8 mouse cellular contexts compared by ENCODE assay signal in the genomic region with DNA sequence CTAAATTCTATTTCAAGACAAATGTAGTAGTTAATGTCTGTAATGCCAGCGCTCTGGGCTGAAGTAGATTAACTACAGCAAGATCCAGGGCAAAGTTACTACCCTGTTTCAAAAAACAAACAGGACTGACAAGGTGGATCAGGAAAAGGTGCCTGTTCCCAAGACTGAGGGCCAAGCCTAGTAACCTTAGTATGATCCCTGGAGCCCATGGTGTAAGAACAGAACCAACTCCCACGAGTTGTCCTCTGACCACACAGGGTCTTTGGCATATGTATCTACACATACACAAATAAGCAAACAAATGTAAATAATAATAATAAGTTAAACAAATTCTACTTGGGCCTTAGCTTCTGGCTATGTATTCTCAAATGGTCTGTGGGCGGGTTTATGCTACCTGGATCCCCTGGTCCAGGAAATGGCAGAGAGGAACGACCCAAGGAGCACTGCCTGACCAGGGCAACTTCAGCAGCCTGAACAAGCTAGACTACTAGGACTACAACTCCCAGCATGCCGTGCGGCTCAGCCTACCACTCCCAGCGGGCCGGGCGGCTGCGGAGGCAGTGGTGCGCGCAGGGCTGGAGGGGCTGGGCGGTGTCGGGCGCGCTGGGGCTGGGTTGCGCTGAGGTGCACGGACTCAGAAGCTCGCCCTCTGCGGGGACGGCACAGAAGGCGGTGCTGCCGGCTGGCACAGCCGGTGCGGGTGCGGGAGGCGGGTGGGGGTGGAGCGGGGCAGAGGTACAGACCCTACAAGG. TPM values are rescaled to one million over a fixed set of nuclear protein-coding genes. Genes with fewer than 3 reads are reported as not detected.
DNase-seq lines count a peak whose midpoint lies in the region; ATAC-seq and TF ChIP-seq lines count a peak whose summit lies in the region.

A gene (plus strand): TSS at position 560 of the 752 bp plus-strand sequence.

- no peak within 1 kb of the TSS for H3K27ac ChIP-seq in MEL (ENCODE audit: control insufficient read depth, low read depth, low read length)
- H3K27ac ChIP-seq in cerebellum, adult 2 months (ENCODE audit: insufficient read depth, low read length) = peak within 1 kb of the TSS; percentile 73
- H3K27ac ChIP-seq in forebrain, postnatal 0 days (ENCODE audit: low read depth, low read length) = peak within 1 kb of the TSS; percentile 95
- peak within 1 kb of the TSS; percentile 37; the same call in 1 of the 2 replicates for H3K27ac ChIP-seq in lung, embryonic 16.5 days (ENCODE audit: low read length)

- peak within 1 kb of the TSS; percentile 68 to 70 for H3K4me3 ChIP-seq in MEL (ENCODE audit: control insufficient read depth in 1 of 2, insufficient read depth in 1 of 2, low read depth in 2 of 2, low read length in 2 of 2)
- H3K4me3 ChIP-seq in cerebellum, adult 2 months (replicated peaks; ENCODE audit: insufficient read depth, low read depth, low read length) = peak within 1 kb of the TSS; percentile 75
- H3K4me3 ChIP-seq in forebrain, postnatal 0 days (ENCODE audit: low read depth, low read length) = peak within 1 kb of the TSS; percentile 84
- peak within 1 kb of the TSS; percentile 72 for H3K4me3 ChIP-seq in lung, embryonic 16.5 days (ENCODE audit: low read length)

- TF ChIP-seq RAD21 in MEL (IDR thresholded peaks at IDR 0.05; ENCODE audit: low read depth, low read length) = no peak

- H3K4me2 ChIP-seq in forebrain, postnatal 0 days (ENCODE audit: low read depth) = peak within 1 kb of the TSS; percentile 54
- peak within 1 kb of the TSS; percentile 66 for H3K4me2 ChIP-seq in lung, embryonic 16.5 days (ENCODE audit: low read depth, low read length)

- H3K9ac ChIP-seq in MEL (ENCODE audit: control insufficient read depth, low read depth, low read length, poor library complexity, severe bottlenecking) = peak within 1 kb of the TSS; percentile 73
- H3K9ac ChIP-seq in forebrain, postnatal 0 days = peak within 1 kb of the TSS; percentile 86
- peak within 1 kb of the TSS; percentile 78 for H3K9ac ChIP-seq in lung, embryonic 16.5 days (ENCODE audit: low read length)

- WGBS in cerebellum, adult 2 months = 4% methylated on average over 27 of the region's 28 CpGs
- 5% methylated on average over 26 of the region's 28 CpGs for WGBS in forebrain, postnatal 0 days
- WGBS in lung, embryonic 16.5 days = 4% methylated on average over 27 of the region's 28 CpGs

- no peak for TF ChIP-seq EP300 in MEL (IDR thresholded peaks at IDR 0.05; ENCODE audit: low read depth in 1 of 2, low read length in 2 of 2)

- TF ChIP-seq POLR2A in MEL (IDR thresholded peaks at IDR 0.05; ENCODE audit: control insufficient read depth in 1 of 2, insufficient read depth in 1 of 2, low read depth in 1 of 2, low read length in 2 of 2, poor library complexity in 1 of 2) = peak; percentile 69 to 73; a peak in 2 of 4 replicates
- peak; percentile 89 for TF ChIP-seq POLR2A in cerebellum, adult 2 months (IDR thresholded peaks at IDR 0.05; ENCODE audit: borderline replicate concordance, insufficient read depth, low read length)

- H3K4me1 ChIP-seq in MEL (ENCODE audit: control insufficient read depth in 1 of 2, insufficient read depth in 2 of 2, low read length in 2 of 2) = peaks cover 3 to 7% of the 10 kb centered on the region in 2 experiments; a peak in 2 of 4 replicates
- no peaks in the 10 kb centered on the region; the same call in 1 of the 2 replicates for H3K4me1 ChIP-seq in cerebellum, adult 2 months (ENCODE audit: control insufficient read depth, insufficient read depth, low read length)
- H3K4me1 ChIP-seq in forebrain, postnatal 0 days (ENCODE audit: insufficient read depth) = peaks cover 9% of the 10 kb centered on the region; the same call in 1 of the 2 replicates
- peaks cover 8% of the 10 kb centered on the region for H3K4me1 ChIP-seq in lung, embryonic 16.5 days (replicated peaks; ENCODE audit: control insufficient read depth, insufficient read depth, low read length)

- TF ChIP-seq CTCF in MEL (IDR thresholded peaks at IDR 0.05 in 2 of 3, conservative IDR thresholded peaks at IDR 0.05 in 1 of 3; ENCODE audit: control insufficient read depth in 1 of 3, insufficient read depth in 1 of 3, low read depth in 2 of 3, low read length in 3 of 3, poor library complexity in 1 of 3, severe bottlenecking in 1 of 3) = no peak
- TF ChIP-seq CTCF in cerebellum, adult 2 months (IDR thresholded peaks at IDR 0.05; ENCODE audit: borderline replicate concordance, insufficient read depth, low read depth, low read length) = no peak
- TF ChIP-seq CTCF in forebrain, postnatal 0 days (IDR thresholded peaks at IDR 0.05; ENCODE audit: low read depth) = peak; percentile 22; the same call in 1 of the 2 replicates

- ATAC-seq in forebrain, postnatal 0 days = peak; percentile 99
- peak; percentile 99 for ATAC-seq in lung, embryonic 16.5 days (ENCODE audit: low read depth)

- H3K79me2 ChIP-seq in MEL (ENCODE audit: control insufficient read depth, insufficient read depth, low read length, poor library complexity) = 0 out of 2 replicates have a peak, but pooled peaks cover 1% of the 10 kb centered on the region

- peak; percentile 92 for DNase-seq in MEL (ENCODE audit: low read depth, low spot score)
- DNase-seq in cerebellum, adult 2 months = peak; percentile 96 to 97
- peak; percentile 93 for DNase-seq in forebrain, postnatal 0 days
- DNase-seq in heart, postnatal 4 days = peak; percentile 97
- DNase-seq in layer of hippocampus, adult 9-10 months (ENCODE audit: low spot score) = peak; percentile 92
- peak; percentile 90 for DNase-seq in ovary, postnatal 10 days (ENCODE audit: low spot score)
- peak; percentile 90 to 96 for DNase-seq in thymus, postnatal 10 days (ENCODE audit: low spot score in 2 of 2)

- no peaks in the 10 kb centered on the region; a peak in 1 of 4 replicates for H3K36me3 ChIP-seq in MEL (ENCODE audit: control insufficient read depth in 1 of 2, insufficient read depth in 2 of 2, low read length in 2 of 2)
- peaks cover 31% of the 10 kb centered on the region for H3K36me3 ChIP-seq in forebrain, postnatal 0 days (ENCODE audit: insufficient read depth)
- peaks cover 9% of the 10 kb centered on the region for H3K36me3 ChIP-seq in lung, embryonic 16.5 days (ENCODE audit: control insufficient read depth, insufficient read depth, low read length)

- no peaks in the 10 kb centered on the region for H3K9me3 ChIP-seq in MEL (replicated peaks; ENCODE audit: insufficient read depth, low read length)
- no peaks in the 10 kb centered on the region for H3K9me3 ChIP-seq in forebrain, postnatal 0 days (ENCODE audit: low read length)
- no peaks in the 10 kb centered on the region for H3K9me3 ChIP-seq in lung, embryonic 16.5 days (ENCODE audit: control insufficient read depth, low read length)

- H3K27me3 ChIP-seq in MEL (ENCODE audit: control insufficient read depth in 1 of 2, insufficient read depth in 2 of 2, low read length in 2 of 2) = no peaks in the 10 kb centered on the region
- no peaks in the 10 kb centered on the region for H3K27me3 ChIP-seq in cerebellum, adult 2 months (ENCODE audit: control insufficient read depth, insufficient read depth, low read length)
- H3K27me3 ChIP-seq in forebrain, postnatal 0 days (ENCODE audit: insufficient read depth, low read length) = no peaks in the 10 kb centered on the region
- no peaks in the 10 kb centered on the region for H3K27me3 ChIP-seq in lung, embryonic 16.5 days (ENCODE audit: control insufficient read depth, insufficient read depth, low read depth, low read length)

TF ChIP-seq in MEL, 35 proteins besides CTCF, POLR2A, EP300 and RAD21 (continues in another document):
- TF ChIP-seq ELF1 (IDR thresholded peaks at IDR 0.05; ENCODE audit: low read depth, low read length) = peak; percentile 50; the same call in 1 of the 2 replicates
- TF ChIP-seq SMC3 (IDR thresholded peaks at IDR 0.05; ENCODE audit: low read depth, low read length) = no peak
- TF ChIP-seq MXI1 (IDR thresholded peaks at IDR 0.05; ENCODE audit: low read depth, low read length) = peak; percentile 71
- no peak for TF ChIP-seq BHLHE40 (IDR thresholded peaks at IDR 0.05; ENCODE audit: borderline replicate concordance, low read depth, low read length)
- TF ChIP-seq ZC3H11A (IDR thresholded peaks at IDR 0.05; ENCODE audit: low read depth, low read length) = no peak
- TF ChIP-seq MYB (IDR thresholded peaks at IDR 0.05; ENCODE audit: low read depth, low read length) = no peak
- TF ChIP-seq KAT2A (conservative IDR thresholded peaks at IDR 0.05; ENCODE audit: low read depth, low read length) = peak; percentile 89; the same call in 1 of the 2 replicates
- TF ChIP-seq TCF12 (IDR thresholded peaks at IDR 0.05; ENCODE audit: low read depth, low read length) = peak; percentile 34; the same call in 1 of the 2 replicates
- TF ChIP-seq UBTF (IDR thresholded peaks at IDR 0.05; ENCODE audit: borderline replicate concordance, insufficient read depth, low read depth, low read length) = no peak
- peak; percentile 73 for TF ChIP-seq NRF1 (IDR thresholded peaks at IDR 0.05; ENCODE audit: insufficient read depth, low read depth, low read length, poor library complexity, severe bottlenecking)
- TF ChIP-seq GABPA (IDR thresholded peaks at IDR 0.05; ENCODE audit: low read depth, low read length) = no peak
- TF ChIP-seq POLR2AphosphoS5 (IDR thresholded peaks at IDR 0.05; ENCODE audit: borderline replicate concordance, low read depth, low read length) = no peak
- TF ChIP-seq MEF2A (IDR thresholded peaks at IDR 0.05; ENCODE audit: extremely low read depth, insufficient replicate concordance, low read depth, low read length, poor library complexity, severe bottlenecking) = no peak
- TF ChIP-seq ETS1 (IDR thresholded peaks at IDR 0.05; ENCODE audit: low read depth, low read length) = no peak
- no peak for TF ChIP-seq MAFK (IDR thresholded peaks at IDR 0.05; ENCODE audit: borderline replicate concordance, low read depth, low read length)
- TF ChIP-seq MYC (IDR thresholded peaks at IDR 0.05; ENCODE audit: low read depth, low read length) = no peak
- TF ChIP-seq HCFC1 (IDR thresholded peaks at IDR 0.05; ENCODE audit: low read depth, low read length) = peak; percentile 100
- TF ChIP-seq TBP (IDR thresholded peaks at IDR 0.05; ENCODE audit: low read depth, low read length) = no peak
- TF ChIP-seq MAZ (IDR thresholded peaks at IDR 0.05; ENCODE audit: low read depth, low read length) = peak; percentile 77; the same call in 1 of the 2 replicates
- 0 out of 2 replicates have a peak, but pooled peaks have one; percentile 29 for TF ChIP-seq USF1 (IDR thresholded peaks at IDR 0.05; ENCODE audit: low read depth, low read length)

RNA-seq across cellular contexts. Expression of the gene that starts here (rescaled TPM):
- 7.9 and 10.9 TPM in 2 replicates for total RNA-seq in MEL (2012; rRNA removed)
- polyA plus RNA-seq in MEL (2012; ENCODE audit: insufficient read depth in 1 of 2, insufficient read length in 2 of 2, low read depth in 1 of 2, low replicate concordance in 2 of 2, missing spikeins in 1 of 2) = 10 to 100 TPM in 1 of 2 experiments, not detected in 1; 14.9 TPM
- 90.6 TPM in 2 replicates for polyA plus RNA-seq in cerebellum, adult 2 months (2012; rRNA removed)
- total RNA-seq in forebrain, postnatal 0 days (2014; rRNA removed) = 74.9 and 82.9 TPM in 2 replicates
- polyA plus RNA-seq in forebrain, postnatal 0 days (2015; fragmentation: Nextera tagmentation; extraction: Ambion mirVana) = 32.3 and 40.3 TPM in 2 replicates
- total RNA-seq in heart, postnatal 4 days (2021) = 10 to 100 TPM; 22.3 to 23.4 TPM
- 11.7 and 13.3 TPM in 2 replicates for polyA plus RNA-seq in lung, embryonic 16.5 days (2015; fragmentation: Nextera tagmentation; extraction: Ambion mirVana)
